Mouse (Mus musculus): ENCODE measurements around the gene Ugt2b36.
"Not testable (repeated sequence)": the region's sequence is repeated elsewhere in the genome, so short reads cannot be mapped to it uniquely, and the experiment has no call there.

Gene Ugt2b36

GRCm38 (mm10) chr5:87092346-87093027 lies at the start of gene Ugt2b36:
Gene Ugt2b36, minus strand, starts transcription at chr5:87092555.
- in situ Hi-C loops (cut with MseI, MboI), result no loop called here

DNA sequence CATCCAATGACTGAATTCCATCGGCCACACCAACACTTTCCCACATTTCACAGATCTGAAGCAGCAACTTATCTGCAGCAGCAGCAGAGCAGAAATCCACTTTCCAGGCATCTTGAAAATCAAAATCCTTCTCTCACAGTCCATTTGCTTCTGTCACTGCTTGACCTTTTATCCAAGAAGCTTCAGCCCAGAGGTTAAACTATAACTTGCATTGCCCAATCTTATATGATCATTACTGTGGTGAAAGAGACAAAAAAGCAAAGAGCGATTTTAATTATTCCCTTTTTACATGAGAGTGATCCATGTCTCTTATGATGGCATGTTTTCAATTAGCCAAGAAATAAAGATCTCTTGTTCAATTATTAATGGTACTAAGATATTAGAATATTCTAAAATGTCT lies 47.8 kb upstream of the Ugt2b36 start, which contains the start of gene Ugt2b5:
TSS of gene Ugt2b5 (minus strand) at position 123 of the 400 bp plus-strand sequence.
- in situ Hi-C loops (cut with MseI, MboI), result loop anchor here (10.0 to 25.0 kb wide), 2 partner anchors 253 to 255 kb away; no protein-coding TSS in a partner anchor

GRCm38 (mm10) chr5:87103697-87104096 lies 11.3 kb upstream of the Ugt2b36 start:
- in situ Hi-C loops (cut with MseI, MboI), result not testable (repeated sequence)

- in situ Hi-C loops (cut with MseI, MboI), result no loop called here
These were observed 1.2 kb downstream of the Ugt2b36 start for GRCm38 (mm10) chr5:87091111-87091510.

GRCm38 (mm10) chr5:87089264-87089663 lies 3.1 kb downstream of the Ugt2b36 start:
- in situ Hi-C loops (cut with MseI, MboI), result no loop called here

- in situ Hi-C loops (cut with MseI, MboI), result no loop called here
These were observed 6.1 kb downstream of the Ugt2b36 start for GRCm38 (mm10) chr5:87086269-87086668.

- in situ Hi-C loops (cut with MseI, MboI), result no loop called here
These were observed 61.7 kb downstream of the Ugt2b36 start for GRCm38 (mm10) chr5:87030624-87031023.

GRCm38 (mm10) chr5:87027359-87027758 lies 65.0 kb downstream of the Ugt2b36 start:
- in situ Hi-C loops (cut with MseI, MboI), result no loop called here
